Mouse (Mus musculus) kidney, embryonic 15.5 days (tissue): ENCODE data around the gene Tmem91. TPM values are rescaled to one million over a fixed set of nuclear protein-coding genes. Genes with fewer than 3 reads are reported as not detected.

Experiments used
- ATAC-seq: fragments of 200-750 bp; cut with Nextera tagmentation; replicated peaks from 2 replicates; pipeline ENCODE4 v1.8.0; 2017; ENCODE audit warnings: moderate TSS enrichment; ENCODE audit not compliant: low FRiP score
- H3K27ac ChIP-seq: fragments of 300-500 bp; sonication (generic); 2 replicates; pipeline ENCODE4 v1.5.1; 2015; ENCODE audit warnings: mild to moderate bottlenecking, inconsistent platforms
- H3K27me3 ChIP-seq: fragments of 300-500 bp; sonication (generic); 2 replicates; pipeline ENCODE4 v1.6.1; 2015; ENCODE audit warnings: inconsistent platforms
- H3K36me3 ChIP-seq: fragments of 300-500 bp; sonication (generic); 2 replicates; pipeline ENCODE4 v1.6.1; 2015; ENCODE audit warnings: inconsistent platforms
- H3K4me1 ChIP-seq: fragments of 300-500 bp; sonication (generic); 2 replicates; pipeline ENCODE4 v1.6.1; 2015; ENCODE audit warnings: inconsistent platforms
- H3K4me2 ChIP-seq: fragments of 300-500 bp; sonication (generic); 2 replicates; pipeline ENCODE4 v1.6.1; 2015; ENCODE audit warnings: moderate library complexity, mild to moderate bottlenecking, inconsistent platforms
- H3K4me3 ChIP-seq: fragments of 300-500 bp; sonication (generic); replicated peaks from 2 replicates; pipeline ENCODE4 v1.5.1; 2015; ENCODE audit warnings: mild to moderate bottlenecking, inconsistent platforms
- H3K9ac ChIP-seq: fragments of 300-500 bp; sonication (generic); 2 replicates; pipeline ENCODE4 v1.6.1; 2015; ENCODE audit warnings: mild to moderate bottlenecking, inconsistent platforms
- H3K9me3 ChIP-seq: fragments of 300-500 bp; sonication (generic); replicated peaks from 2 replicates; pipeline ENCODE4 v1.6.1; 2016; ENCODE audit warnings: inconsistent platforms
- WGBS: fragments of 180-500 bp; shearing (Covaris S2); methylation state at CpG from one replicate; pipeline ENCODE4 v1.1.7; 2015; ENCODE audit warnings: mixed read lengths; 5-methylcytosine and 5-hydroxymethylcytosine counted together
- polyA plus RNA-seq: library from polyadenylated mRNA; unstranded; fragments of >200 nt; fragmentation: Nextera tagmentation; extraction: Ambion mirVana; gene quantifications from 2 replicates; pipeline ENCODE4 v1.2.1, GENCODE M21; 2015

The Tmem91 gene
- polyA plus RNA-seq, 1 experiment from 2014 or later, result 2.4 TPM

GRCm38 (mm10) chr7:25679971-25680370 is 5.0 kb upstream of the Tmem91 start:
- H3K27ac ChIP-seq, result peak overlapping the region; percentile 96
- H3K4me3 ChIP-seq, result peak overlapping the region; percentile 82
- peaks cover 26% of the 10 kb centered on the region for H3K4me1 ChIP-seq
- peaks cover 30% of the 10 kb centered on the region for H3K27me3 ChIP-seq
- ATAC-seq, result no peak
- peak overlapping the region; percentile 71 for H3K4me2 ChIP-seq
- H3K9me3 ChIP-seq, result no peaks in the 10 kb centered on the region
- no peaks in the 10 kb centered on the region for H3K36me3 ChIP-seq
- WGBS, result 8% methylated on average over 6 of the region's 6 CpGs
- no peak overlapping the region for H3K9ac ChIP-seq

- H3K36me3 ChIP-seq, result no peaks in the 10 kb centered on the region
- H3K4me1 ChIP-seq, result peaks cover 27% of the 10 kb centered on the region
- H3K9me3 ChIP-seq, result no peaks in the 10 kb centered on the region
- H3K9ac ChIP-seq, result no peak overlapping the region
- H3K27me3 ChIP-seq, result peaks cover 56% of the 10 kb centered on the region
- 91% methylated on average over 7 of the region's 7 CpGs for WGBS
- no peak for ATAC-seq
- no peak overlapping the region for H3K27ac ChIP-seq
- H3K4me2 ChIP-seq, result no peak overlapping the region
- no peak overlapping the region for H3K4me3 ChIP-seq
Observed at GRCm38 (mm10) chr7:25677013-25677412, 2.0 kb upstream of the Tmem91 start.

GRCm38 (mm10) chr7:25676085-25676781 is 1.3 kb upstream of the Tmem91 start:
- H3K4me2 ChIP-seq, result no peak overlapping the region

GRCm38 (mm10) chr7:25675405-25675804 is 439 bp upstream of the Tmem91 start:
- Histone ChIP-seq H3K9ac (no peak overlapping the region), H3K27me3 (peaks cover 56% of the 10 kb centered on the region), H3K4me2 (no peak overlapping the region), H3K4me3 (no peak overlapping the region), H3K9me3 (no peaks in the 10 kb centered on the region), H3K27ac (no peak overlapping the region), H3K4me1 (peaks cover 16% of the 10 kb centered on the region), H3K36me3 (no peaks in the 10 kb centered on the region)
- ATAC-seq, result no peak
- WGBS, result 48% methylated on average over 6 of the region's 6 CpGs

More at GRCm38 (mm10) chr7:25676085-25676781, 1.3 kb upstream of the Tmem91 start:
- H3K36me3 ChIP-seq, result no peaks in the 10 kb centered on the region
- H3K27ac ChIP-seq, result no peak overlapping the region
- H3K4me3 ChIP-seq, result no peak overlapping the region
- no peaks in the 10 kb centered on the region for H3K9me3 ChIP-seq
- peaks cover 20% of the 10 kb centered on the region for H3K4me1 ChIP-seq
- ATAC-seq, result no peak
- no peak overlapping the region for H3K9ac ChIP-seq
- 69% methylated on average over 15 of the region's 15 CpGs for WGBS
- H3K27me3 ChIP-seq, result peaks cover 56% of the 10 kb centered on the region

- no peak for ATAC-seq
- Histone ChIP-seq H3K4me3 (peak overlapping the region; percentile 41), H3K27me3 (peaks cover 55% of the 10 kb centered on the region), H3K27ac (no peak overlapping the region), H3K36me3 (peaks cover 5% of the 10 kb centered on the region; the same call in 1 of the 2 replicates), H3K4me1 (peaks cover 9% of the 10 kb centered on the region), H3K4me2 (peak overlapping the region; percentile 68), H3K9ac (no peak overlapping the region), H3K9me3 (no peaks in the 10 kb centered on the region)
- 19% methylated on average over 9 of the region's 9 CpGs for WGBS
Observed at GRCm38 (mm10) chr7:25674297-25674696, 669 bp downstream of the Tmem91 start.

- no peak overlapping the region for H3K4me2 ChIP-seq
- peaks cover 9% of the 10 kb centered on the region for H3K4me1 ChIP-seq
- ATAC-seq, result no peak
- WGBS, result 59% methylated on average over 4 of the region's 4 CpGs
- peaks cover 48% of the 10 kb centered on the region for H3K27me3 ChIP-seq
- H3K27ac ChIP-seq, result no peak overlapping the region
- H3K9me3 ChIP-seq, result no peaks in the 10 kb centered on the region
- no peak overlapping the region for H3K9ac ChIP-seq
- H3K4me3 ChIP-seq, result no peak overlapping the region
- H3K36me3 ChIP-seq, result peaks cover 23% of the 10 kb centered on the region
Observed at GRCm38 (mm10) chr7:25672442-25672841, 2.5 kb downstream of the Tmem91 start.

- H3K4me2 ChIP-seq, result no peak overlapping the region
- WGBS, result 72% methylated on average over 2 of the region's 2 CpGs
- H3K4me1 ChIP-seq, result peaks cover 9% of the 10 kb centered on the region
- H3K4me3 ChIP-seq, result no peak overlapping the region
- H3K9ac ChIP-seq, result no peak overlapping the region
- peaks cover 43% of the 10 kb centered on the region for H3K27me3 ChIP-seq
- H3K36me3 ChIP-seq, result peaks cover 30% of the 10 kb centered on the region
- no peak for ATAC-seq
- H3K27ac ChIP-seq, result no peak overlapping the region
- H3K9me3 ChIP-seq, result no peaks in the 10 kb centered on the region
Observed at GRCm38 (mm10) chr7:25671686-25672085, 3.3 kb downstream of the Tmem91 start.

GRCm38 (mm10) chr7:25670096-25670495 is 4.9 kb downstream of the Tmem91 start:
- Histone ChIP-seq H3K36me3 (peaks cover 45% of the 10 kb centered on the region), H3K27me3 (peaks cover 27% of the 10 kb centered on the region), H3K4me2 (no peak overlapping the region), H3K4me1 (peaks cover 8% of the 10 kb centered on the region), H3K9me3 (no peaks in the 10 kb centered on the region), H3K27ac (no peak overlapping the region), H3K4me3 (no peak overlapping the region), H3K9ac (no peak overlapping the region)
- ATAC-seq, result no peak
- WGBS, result 95% methylated on average over 4 of the region's 4 CpGs

- peaks cover 23% of the 10 kb centered on the region for H3K27me3 ChIP-seq
- peaks cover 50% of the 10 kb centered on the region for H3K36me3 ChIP-seq
- no peak overlapping the region for H3K27ac ChIP-seq
- H3K4me1 ChIP-seq, result peaks cover 4% of the 10 kb centered on the region
- no peak overlapping the region for H3K4me3 ChIP-seq
- H3K4me2 ChIP-seq, result no peak overlapping the region
- H3K9ac ChIP-seq, result no peak overlapping the region
- H3K9me3 ChIP-seq, result no peaks in the 10 kb centered on the region
- 79% methylated on average over 9 of the region's 9 CpGs for WGBS
- ATAC-seq, result no peak
Observed at GRCm38 (mm10) chr7:25669631-25670030, 5.3 kb downstream of the Tmem91 start.

GRCm38 (mm10) chr7:25669158-25669557 is 5.8 kb downstream of the Tmem91 start:
- no peak overlapping the region for H3K4me2 ChIP-seq
- no peaks in the 10 kb centered on the region for H3K9me3 ChIP-seq
- peaks cover 55% of the 10 kb centered on the region for H3K36me3 ChIP-seq
- H3K9ac ChIP-seq, result no peak overlapping the region
- peaks cover 18% of the 10 kb centered on the region for H3K27me3 ChIP-seq
- WGBS, result 88% methylated on average over 10 of the region's 10 CpGs
- H3K4me3 ChIP-seq, result no peak overlapping the region
- no peak for ATAC-seq
- H3K27ac ChIP-seq, result no peak overlapping the region
- H3K4me1 ChIP-seq, result no peaks in the 10 kb centered on the region

GRCm38 (mm10) chr7:25666381-25666780 is 8.6 kb downstream of the Tmem91 start:
- Histone ChIP-seq H3K9ac (no peak overlapping the region), H3K4me3 (no peak overlapping the region), H3K27ac (no peak overlapping the region), H3K4me2 (no peak overlapping the region), H3K36me3 (peaks cover 83% of the 10 kb centered on the region), H3K9me3 (no peaks in the 10 kb centered on the region), H3K27me3 (no peaks in the 10 kb centered on the region), H3K4me1 (no peaks in the 10 kb centered on the region)
- ATAC-seq, result no peak
- WGBS, result 92% methylated on average over 8 of the region's 8 CpGs

- under 1% methylated on average over 50 of the region's 50 CpGs for WGBS
- peak; percentile 99 for ATAC-seq
Observed at GRCm38 (mm10) chr7:25658657-25659472, 16.1 kb downstream of the Tmem91 start, which contains the start of the genes Bckdha and Exosc5. Bckdha (minus strand) TSS chr7:25658981. Exosc5 (plus strand) TSS chr7:25659164.

More at GRCm38 (mm10) chr7:25658657-25659472, 16.1 kb downstream of the Tmem91 start, which contains the start of the genes Bckdha and Exosc5:
- Histone ChIP-seq H3K27ac (peak within 1 kb of the TSS; percentile 82), H3K9ac (peak within 1 kb of the TSS; percentile 72), H3K4me1 (peaks cover 32% of the 10 kb centered on the region), H3K9me3 (no peaks in the 10 kb centered on the region), H3K27me3 (no peaks in the 10 kb centered on the region), H3K4me2 (peak within 1 kb of the TSS; percentile 84), H3K36me3 (peaks cover 28% of the 10 kb centered on the region), H3K4me3 (peak within 1 kb of the TSS; percentile 72)
